Mouse (Mus musculus): ENCODE measurements around the gene Galnt9.

- TF ChIP-seq GATA1 (IDR thresholded peaks at IDR 0.05; ENCODE audit: borderline replicate concordance, low read length) (no peak), FLI1 (IDR thresholded peaks at IDR 0.05; ENCODE audit: low read length) (no peak)
Observed at GRCm38 (mm10) chr5:110541456-110541855, 2.7 kb upstream of the Galnt9 start.

Measured in megakaryocyte, embryonic 14.5 days (primary cell).